Mouse (Mus musculus): ENCODE measurements around the gene Bola2. TPM values are rescaled to one million over a fixed set of nuclear protein-coding genes. Genes with fewer than 3 reads are reported as not detected.
A peak's percentile ranks its signal among the peaks of the same experiment; 100 is the strongest.
"Not testable (repeated sequence)": the region's sequence is repeated elsewhere in the genome, so short reads cannot be mapped to it uniquely, and the experiment has no call there.

The Bola2 gene
- total RNA-seq, 2 experiments from 2014 or later, result 49.8 to 161 TPM

- ATAC-seq (ENCODE audit: poor library complexity, severe bottlenecking), result peak; percentile 7; the same call in 1 of the 2 replicates
Observed at GRCm38 (mm10) chr7:126707442-126708174, 12.4 kb downstream of the Bola2 start, which contains the start of gene Coro1a. Gene Coro1a, minus strand, starts transcription at chr7:126707787.

- no peak for ATAC-seq (ENCODE audit: poor library complexity, severe bottlenecking)
Observed at GRCm38 (mm10) chr7:126708175-126708952, 13.2 kb downstream of the Bola2 start.

GRCm38 (mm10) chr7:126710266-126710665 is 15.1 kb downstream of the Bola2 start:
- ATAC-seq (ENCODE audit: poor library complexity, severe bottlenecking), result 0 out of 2 replicates have a peak, but pooled peaks have one; percentile 35

- ATAC-seq (ENCODE audit: poor library complexity, severe bottlenecking), result no peak
Observed at GRCm38 (mm10) chr7:126711910-126712309, 16.7 kb downstream of the Bola2 start.

- ATAC-seq (ENCODE audit: poor library complexity, severe bottlenecking), result no peak
Observed at GRCm38 (mm10) chr7:126715679-126716078, 20.5 kb downstream of the Bola2 start.

- no peak for ATAC-seq (ENCODE audit: poor library complexity, severe bottlenecking)
Observed at GRCm38 (mm10) chr7:126717566-126717965, 22.4 kb downstream of the Bola2 start.

- no peak for ATAC-seq (ENCODE audit: poor library complexity, severe bottlenecking)
Observed at GRCm38 (mm10) chr7:126718787-126719337, 23.7 kb downstream of the Bola2 start.

- peak; percentile 74 for ATAC-seq (ENCODE audit: poor library complexity, severe bottlenecking)
Observed at GRCm38 (mm10) chr7:126721635-126722034, 26.4 kb downstream of the Bola2 start.

- ATAC-seq (ENCODE audit: poor library complexity, severe bottlenecking), result peak; percentile 83
Observed at GRCm38 (mm10) chr7:126725077-126725476, 29.9 kb downstream of the Bola2 start.

GRCm38 (mm10) chr7:126725667-126726066 is 30.5 kb downstream of the Bola2 start:
- ATAC-seq (ENCODE audit: poor library complexity, severe bottlenecking), result peak; percentile 74

- ATAC-seq (ENCODE audit: poor library complexity, severe bottlenecking), result not testable (repeated sequence)
Observed at GRCm38 (mm10) chr7:126730256-126730789, 35.1 kb downstream of the Bola2 start.

GRCm38 (mm10) chr7:126736122-126736521 is 40.9 kb downstream of the Bola2 start:
- ATAC-seq (ENCODE audit: poor library complexity, severe bottlenecking), result peak; percentile 78

GRCm38 (mm10) chr7:126739551-126739950 is 44.4 kb downstream of the Bola2 start:
- ATAC-seq (ENCODE audit: poor library complexity, severe bottlenecking), result no peak

GRCm38 (mm10) chr7:126740132-126740735 is 45.0 kb downstream of the Bola2 start:
- no peak for ATAC-seq (ENCODE audit: poor library complexity, severe bottlenecking)

- no peak for ATAC-seq (ENCODE audit: poor library complexity, severe bottlenecking)
Observed at GRCm38 (mm10) chr7:126740977-126741376, 45.8 kb downstream of the Bola2 start.

- no peak for ATAC-seq (ENCODE audit: poor library complexity, severe bottlenecking)
Observed at GRCm38 (mm10) chr7:126741452-126741851, 46.3 kb downstream of the Bola2 start.

- ATAC-seq (ENCODE audit: poor library complexity, severe bottlenecking), result no peak
Observed at GRCm38 (mm10) chr7:126741964-126742482, 46.8 kb downstream of the Bola2 start.

GRCm38 (mm10) chr7:126746066-126746465 is 50.9 kb downstream of the Bola2 start:
- peak; percentile 90 for ATAC-seq (ENCODE audit: poor library complexity, severe bottlenecking)

- peak; percentile 84 for ATAC-seq (ENCODE audit: poor library complexity, severe bottlenecking)
Observed at GRCm38 (mm10) chr7:126746798-126747197, 51.6 kb downstream of the Bola2 start.

GRCm38 (mm10) chr7:126748824-126749223 is 53.6 kb downstream of the Bola2 start:
- ATAC-seq (ENCODE audit: poor library complexity, severe bottlenecking), result no peak

Data from megakaryocyte, adult 5-6 weeks (primary cell).